Mouse (Mus musculus) megakaryocyte progenitor cell, adult 5-6 weeks (primary cell): ENCODE results near the gene Shc3. TPM values are rescaled to one million over a fixed set of nuclear protein-coding genes. Genes with fewer than 3 reads are reported as not detected.

Experiments used
- ATAC-seq: replicated peaks from 2 replicates; pipeline ENCODE4 v1.8.0; 2016; ENCODE audit warnings: mild to moderate bottlenecking, moderate TSS enrichment, inconsistent platforms; ENCODE audit not compliant: poor library complexity
- total RNA-seq, 2 experiments: library from RNA; stranded (forward) in 1 of 2; stranded (reverse) in 1 of 2; fragments of 157-497, 149-512 nt in 1 of 2; fragments of 200-1000 nt in 1 of 2; gene quantifications; 2 replicates each; pipeline versions ENCODE4 v1.2.3 to v1.2.4; 2015 to 2017

Gene Shc3
- total RNA-seq (2015) (not detected in 2 replicates), total RNA-seq (2017) (not detected in 2 replicates)

GRCm38 (mm10) chr13:51568911-51569684 lies at the start of gene Shc3:
Gene Shc3 (minus strand): TSS chr13:51569419.
- ATAC-seq: no peak

DNA sequence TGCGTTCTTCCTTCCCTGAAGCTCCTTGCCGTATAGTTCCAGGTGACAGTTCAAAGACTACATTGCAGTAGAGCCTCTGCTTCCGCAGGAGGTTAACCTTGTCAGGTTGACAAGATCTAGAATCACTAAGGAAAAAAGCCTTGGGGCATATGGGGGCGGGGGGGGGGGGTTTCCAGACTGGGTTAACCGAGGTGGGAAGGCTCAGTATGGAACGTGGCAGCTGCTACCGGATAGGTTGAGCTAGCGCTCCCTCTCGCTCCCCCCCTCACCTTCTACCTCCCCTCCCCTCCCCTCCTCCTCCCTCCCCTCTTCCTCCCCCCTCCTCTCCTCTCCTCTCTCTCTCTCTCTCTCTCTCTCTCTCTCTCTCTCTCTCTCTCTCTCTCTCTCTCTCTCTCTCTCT lies 49.4 kb upstream of the Shc3 start:
- no peak for ATAC-seq

GRCm38 (mm10) chr13:51617861-51618260 lies 48.6 kb upstream of the Shc3 start:
- ATAC-seq: peak; percentile 66

- no peak for ATAC-seq
Measured at GRCm38 (mm10) chr13:51617306-51617705, 48.1 kb upstream of the Shc3 start.

GRCm38 (mm10) chr13:51616417-51617044 lies 47.3 kb upstream of the Shc3 start:
- ATAC-seq: peak; percentile 14; the same call in 1 of the 2 replicates

GRCm38 (mm10) chr13:51615815-51616214 lies 46.6 kb upstream of the Shc3 start:
- peak; percentile 34; the same call in 1 of the 2 replicates for ATAC-seq

DNA sequence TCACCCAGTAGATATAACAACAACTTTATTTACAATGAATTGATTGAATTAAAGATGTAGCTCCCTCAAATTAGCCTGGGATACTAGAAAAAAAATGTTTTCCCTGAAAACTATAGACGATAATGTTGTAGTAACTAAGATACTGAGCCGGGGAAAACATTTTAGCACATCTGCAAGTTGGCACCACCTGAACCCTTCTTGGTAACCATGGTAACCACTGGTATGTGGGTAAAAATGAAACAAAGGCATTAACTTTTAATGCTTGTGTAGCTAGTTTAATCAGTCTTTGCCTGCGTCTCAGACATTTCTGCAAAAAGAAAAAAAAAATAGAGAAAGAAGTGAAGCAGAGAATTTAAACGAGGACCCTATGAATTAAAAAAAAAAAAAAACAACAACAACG lies 42.3 kb upstream of the Shc3 start:
- no peak for ATAC-seq

DNA sequence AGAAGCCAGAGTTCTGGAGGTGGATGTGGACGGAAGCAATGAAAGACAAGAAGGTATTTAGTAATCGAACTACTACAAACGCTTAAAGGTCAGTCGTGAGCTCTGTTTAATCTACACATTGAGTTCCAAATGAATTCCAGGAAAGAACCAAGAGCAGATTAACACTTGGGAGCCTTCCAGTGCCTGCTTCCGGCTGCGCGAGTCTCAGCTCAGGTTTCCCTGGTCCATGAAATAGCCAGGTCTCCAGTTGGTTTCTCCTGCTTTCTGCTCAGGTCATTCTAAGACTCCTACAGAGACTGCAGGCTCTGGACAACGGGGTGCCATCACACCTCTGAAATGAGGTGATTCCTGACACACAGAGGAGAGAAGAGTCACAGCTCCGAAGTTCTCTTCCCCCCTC lies 41.8 kb upstream of the Shc3 start:
- no peak for ATAC-seq

GRCm38 (mm10) chr13:51609231-51609630 lies 40.0 kb upstream of the Shc3 start:
- ATAC-seq: no peak

GRCm38 (mm10) chr13:51603894-51604244 lies 34.6 kb upstream of the Shc3 start:
- no peak for ATAC-seq

DNA sequence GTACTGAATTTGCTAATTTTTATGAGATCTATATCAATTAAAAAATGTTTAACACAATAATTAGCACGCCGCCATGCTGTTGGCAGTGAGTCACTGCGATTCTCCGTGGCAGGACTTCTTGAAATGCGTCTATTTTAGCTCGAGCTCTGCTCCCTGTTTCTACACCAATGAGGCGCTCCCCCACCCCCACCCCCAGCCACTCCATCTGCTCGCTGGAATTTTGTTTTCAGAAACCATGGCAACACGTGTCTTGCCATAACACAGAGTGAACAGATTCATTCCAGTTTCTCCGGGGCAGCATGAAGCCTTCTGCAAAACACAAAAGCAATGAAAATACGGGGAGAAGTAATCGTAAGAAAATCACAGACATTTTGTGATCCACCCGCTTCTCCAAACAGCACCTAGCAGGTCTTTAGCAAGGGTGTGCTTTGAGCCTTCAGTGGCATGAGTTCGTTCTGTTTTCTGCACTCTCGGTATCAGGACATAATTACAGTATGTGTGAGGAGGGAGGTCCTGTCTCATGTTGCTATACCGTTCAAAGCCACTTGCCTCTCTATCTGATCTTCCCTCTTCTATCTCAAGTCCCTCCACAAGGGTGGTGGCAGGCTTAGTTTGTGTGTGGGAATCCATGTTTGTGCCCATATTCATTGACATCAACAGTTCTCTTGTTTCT lies 34.1 kb upstream of the Shc3 start:
- no peak for ATAC-seq

DNA sequence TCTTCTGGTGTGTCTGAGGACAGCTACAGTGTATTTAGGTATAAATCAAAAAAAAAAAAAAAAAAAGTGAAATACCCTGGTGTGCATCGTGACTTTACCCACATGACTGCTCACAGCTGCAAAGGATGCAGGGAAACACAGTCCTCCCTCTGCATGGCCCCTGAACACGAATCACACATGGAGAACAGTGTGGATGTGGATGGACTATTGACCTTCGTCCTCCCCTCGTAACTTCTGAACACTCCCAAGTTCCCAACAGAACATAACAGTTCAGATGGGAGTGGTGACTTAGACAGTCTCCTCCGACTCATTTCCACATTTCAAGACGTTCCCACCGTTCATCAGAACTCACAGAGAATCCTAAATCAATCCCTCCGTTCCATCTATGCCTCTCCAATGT lies 33.5 kb upstream of the Shc3 start:
- no peak for ATAC-seq

GRCm38 (mm10) chr13:51600169-51600568 lies 30.9 kb upstream of the Shc3 start:
- ATAC-seq: peak; percentile 42

GRCm38 (mm10) chr13:51598063-51598462 lies 28.8 kb upstream of the Shc3 start:
- ATAC-seq: no peak

DNA sequence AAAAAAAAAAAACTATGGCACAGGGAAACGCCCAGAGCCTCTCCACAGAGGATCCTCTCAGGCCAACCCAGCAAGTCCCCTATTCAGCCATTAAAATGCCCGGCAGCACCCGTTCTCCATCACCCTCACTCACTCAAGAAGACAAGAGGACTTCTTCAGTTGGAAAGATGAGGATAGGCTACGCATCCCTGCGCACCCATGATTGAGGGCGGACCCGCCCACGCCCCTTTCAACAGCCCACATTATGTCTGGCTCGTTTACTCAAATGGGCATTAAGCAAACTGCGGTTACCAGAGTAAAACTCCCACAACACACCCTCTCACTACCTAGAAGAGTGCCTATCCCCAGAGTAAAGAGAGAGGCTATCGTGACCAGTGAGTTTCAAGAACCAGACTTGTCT lies 26.2 kb upstream of the Shc3 start:
- no peak for ATAC-seq

DNA sequence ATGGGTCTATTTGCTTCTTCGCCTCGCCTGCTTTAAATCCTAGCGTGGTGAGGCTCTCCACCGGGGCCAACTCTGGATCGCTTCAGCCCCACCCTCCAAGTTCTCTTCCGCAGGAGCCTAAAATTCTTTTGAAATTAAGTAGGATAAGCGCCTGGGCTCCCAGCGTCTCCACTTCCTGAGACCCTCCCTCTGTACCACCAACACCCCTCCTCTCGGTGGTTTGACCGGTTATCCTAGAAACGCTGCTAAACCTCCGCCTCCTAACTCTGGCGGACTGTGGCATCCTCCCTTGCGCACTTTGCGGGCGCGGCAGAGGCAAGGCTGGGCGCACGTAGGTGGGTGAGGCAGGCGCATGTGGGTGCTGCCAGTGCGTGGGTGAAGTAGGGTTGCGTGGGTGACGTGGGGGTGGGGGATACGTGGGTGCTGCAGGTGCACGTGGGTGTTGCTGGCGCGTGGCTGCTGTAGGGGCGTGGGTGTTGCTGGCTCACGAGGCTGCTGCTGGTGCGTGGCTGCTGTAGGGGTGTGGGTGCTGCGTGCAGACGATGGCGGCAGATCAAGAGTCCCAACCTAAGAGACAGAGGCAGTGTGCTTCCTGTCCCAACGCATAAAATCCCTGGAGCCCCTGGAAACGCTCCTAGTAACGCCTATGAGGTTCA lies 25.6 kb upstream of the Shc3 start:
- ATAC-seq: no peak

DNA sequence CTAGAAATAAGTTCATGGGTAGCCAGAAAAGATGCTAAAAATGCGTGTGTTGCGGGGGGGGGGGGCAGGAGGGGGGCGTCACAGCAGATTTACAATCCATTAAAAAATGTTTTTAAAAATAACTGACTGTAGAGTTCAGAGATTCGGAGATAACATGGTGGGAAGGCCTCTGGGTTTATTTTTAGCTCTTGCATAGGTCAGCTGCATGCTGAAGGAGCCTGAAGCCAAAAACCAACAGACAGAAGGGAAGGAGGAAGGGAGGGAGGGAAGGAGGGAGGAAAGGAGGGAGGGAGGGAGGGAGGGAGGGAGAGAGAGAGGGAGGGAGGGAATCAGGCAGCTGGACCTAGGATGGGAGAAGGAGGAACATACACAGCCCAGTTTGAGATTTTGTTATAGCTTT lies 18.8 kb upstream of the Shc3 start:
- ATAC-seq: no peak

DNA sequence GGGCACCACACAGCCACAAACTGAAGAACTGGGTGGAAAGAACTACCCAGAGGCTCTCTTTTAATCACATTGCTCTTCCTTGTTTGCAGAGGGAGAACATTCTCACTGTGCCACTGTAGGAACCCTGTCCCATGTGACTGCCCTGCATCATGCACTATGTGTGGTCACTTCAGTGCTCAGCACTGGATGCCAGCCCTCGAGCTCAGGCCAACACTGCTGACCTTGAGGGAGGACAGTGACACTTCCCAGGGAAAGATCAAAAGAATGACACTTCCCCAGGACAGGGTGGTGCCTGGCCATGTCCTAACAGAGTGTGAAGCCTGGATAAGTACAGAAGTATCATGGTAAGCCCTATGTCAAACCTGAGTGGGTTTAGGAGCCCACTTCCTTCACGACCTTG lies 13.0 kb upstream of the Shc3 start:
- no peak for ATAC-seq

GRCm38 (mm10) chr13:51580263-51581044 lies 11.2 kb upstream of the Shc3 start:
- no peak for ATAC-seq

GRCm38 (mm10) chr13:51573849-51574248 lies 4.6 kb upstream of the Shc3 start:
- no peak for ATAC-seq

- no peak for ATAC-seq
Measured at GRCm38 (mm10) chr13:51570111-51570510, 892 bp upstream of the Shc3 start.
